In the genomic region with DNA sequence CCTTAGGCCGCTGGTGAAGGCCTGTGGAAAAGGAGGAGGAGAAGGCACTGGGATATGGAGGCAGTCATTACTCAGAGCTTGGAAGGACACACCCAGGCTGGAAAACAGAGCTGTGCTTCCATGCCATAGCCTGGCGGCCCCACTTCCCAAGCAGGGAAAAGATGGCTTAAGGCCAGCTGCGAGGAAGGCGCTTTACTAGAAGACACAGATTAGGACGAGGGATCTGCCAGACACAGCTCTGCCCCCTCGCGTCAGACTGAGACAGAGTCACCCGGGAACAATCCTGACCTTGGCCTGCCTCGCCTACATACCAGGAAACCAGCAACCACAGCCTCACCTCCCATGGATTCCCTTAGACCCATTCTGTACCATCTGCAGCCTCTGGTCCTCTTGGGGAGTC, we compare ENCODE assay signal across 11 mouse cellular contexts. TPM values are rescaled to one million over a fixed set of nuclear protein-coding genes. Genes with fewer than 3 reads are reported as not detected.
DNase-seq lines count a peak whose midpoint lies in the region; ATAC-seq and TF ChIP-seq lines count a peak whose summit lies in the region.
"Had no signal": no experiment of that assay in that cellular context is flagged by ENCODE, and none has a peak within 500 bp of the region (broad histone marks: within the 10 kb centered on the region; RNA-seq: fewer than 3 reads in every experiment).

No protein-coding gene starts in this region.

- peaks cover 2% of the 10 kb centered on the region for H3K36me3 ChIP-seq in testis, adult 2 months (ENCODE audit: control insufficient read depth, insufficient read depth, low read length)
- peaks cover 98% of the 10 kb centered on the region for H3K36me3 ChIP-seq in forebrain, embryonic 14.5 days (ENCODE audit: control insufficient read depth, insufficient read depth, low read length)
- peaks cover 52% of the 10 kb centered on the region for H3K36me3 ChIP-seq in hindbrain, embryonic 16.5 days (ENCODE audit: control insufficient read depth, insufficient read depth, low read length)

- no peak overlapping the region for H3K9ac ChIP-seq in forebrain, embryonic 14.5 days (ENCODE audit: low read length)
- no peak overlapping the region for H3K9ac ChIP-seq in hindbrain, embryonic 16.5 days (ENCODE audit: low read depth, low read length)
- H3K9ac ChIP-seq: limb, embryonic 12.5 days had no signal

- H3K9me3 ChIP-seq in forebrain, embryonic 14.5 days (replicated peaks; ENCODE audit: control insufficient read depth, low read length): no peaks in the 10 kb centered on the region
- H3K9me3 ChIP-seq in hindbrain, embryonic 16.5 days (ENCODE audit: control insufficient read depth, low read length): no peaks in the 10 kb centered on the region
- H3K9me3 ChIP-seq: limb, embryonic 12.5 days had no signal

- H3K4me3 ChIP-seq in layer of hippocampus, adult 2 months: no peak overlapping the region
- H3K4me3 ChIP-seq in testis, adult 2 months (ENCODE audit: control insufficient read depth, low read depth, low read length): no peak overlapping the region
- H3K4me3 ChIP-seq in forebrain, embryonic 14.5 days (ENCODE audit: low read depth, low read length): no peak overlapping the region
- H3K4me3 ChIP-seq in hindbrain, embryonic 16.5 days (ENCODE audit: low read length): no peak overlapping the region
- H3K4me3 ChIP-seq: limb, embryonic 12.5 days had no signal

- no peak for TF ChIP-seq POLR2A in testis, adult 2 months (IDR thresholded peaks at IDR 0.05; ENCODE audit: control insufficient read depth, low read depth, low read length)

- no peak for ATAC-seq in forebrain, embryonic 14.5 days
- ATAC-seq in hindbrain, embryonic 16.5 days: no peak

- H3K27ac ChIP-seq in layer of hippocampus, adult 2 months: no peak overlapping the region
- no peak overlapping the region for H3K27ac ChIP-seq in testis, adult 2 months (ENCODE audit: control insufficient read depth, insufficient read depth, low read depth, low read length)
- no peak overlapping the region for H3K27ac ChIP-seq in forebrain, embryonic 14.5 days (ENCODE audit: low read depth, low read length)
- no peak overlapping the region for H3K27ac ChIP-seq in hindbrain, embryonic 16.5 days (ENCODE audit: low read depth, low read length)
- H3K27ac ChIP-seq: limb, embryonic 12.5 days had no signal

- no peaks in the 10 kb centered on the region for H3K27me3 ChIP-seq in testis, adult 2 months (ENCODE audit: control insufficient read depth, insufficient read depth, low read length)
- H3K27me3 ChIP-seq in forebrain, embryonic 14.5 days (replicated peaks; ENCODE audit: control insufficient read depth, insufficient read depth, low read length): no peaks in the 10 kb centered on the region
- H3K27me3 ChIP-seq in hindbrain, embryonic 16.5 days (replicated peaks; ENCODE audit: control insufficient read depth, insufficient read depth, low read length): no peaks in the 10 kb centered on the region
- H3K27me3 ChIP-seq: limb, embryonic 12.5 days had no signal

- peak; percentile 44 for TF ChIP-seq CTCF in layer of hippocampus, adult 2 months (conservative IDR thresholded peaks at IDR 0.05)
- peak; percentile 30; the same call in 1 of the 2 replicates for TF ChIP-seq CTCF in testis, adult 2 months (IDR thresholded peaks at IDR 0.05; ENCODE audit: control insufficient read depth, insufficient read depth, insufficient replicate concordance, low read depth, low read length)

- H3K4me1 ChIP-seq in testis, adult 2 months (ENCODE audit: control insufficient read depth, insufficient read depth, low read length): no peaks in the 10 kb centered on the region
- H3K4me1 ChIP-seq in forebrain, embryonic 14.5 days (ENCODE audit: control insufficient read depth, insufficient read depth, low read length): no peaks in the 10 kb centered on the region
- no peaks in the 10 kb centered on the region for H3K4me1 ChIP-seq in hindbrain, embryonic 16.5 days (ENCODE audit: control insufficient read depth, insufficient read depth, low read depth, low read length)
- H3K4me1 ChIP-seq: limb, embryonic 12.5 days had no signal

- WGBS in forebrain, embryonic 14.5 days: 83% methylated on average over 9 of the region's 9 CpGs
- WGBS in hindbrain, embryonic 16.5 days: 88% methylated on average over 9 of the region's 9 CpGs

- H3K4me2 ChIP-seq in forebrain, embryonic 14.5 days (ENCODE audit: low read length): no peak overlapping the region
- no peak overlapping the region for H3K4me2 ChIP-seq in hindbrain, embryonic 16.5 days (ENCODE audit: low read length)
- H3K4me2 ChIP-seq: limb, embryonic 12.5 days had no signal

- no peak for DNase-seq in layer of hippocampus, adult 2 months (ENCODE audit: low spot score in 2 of 2)
- DNase-seq in layer of hippocampus, adult 11-12 months (ENCODE audit: low spot score): no peak
- peak; percentile 69 for DNase-seq in ZHBTc4 (ENCODE audit: low read depth, low spot score)
- DNase-seq in cerebellum, adult 18-20 months: peak; percentile 74 to 81
- no peak for DNase-seq in forebrain, embryonic 14.5 days (ENCODE audit: low spot score)
- DNase-seq: kidney, postnatal 25 days; thymus, adult 18-20 months had no signal

RNA-seq across cellular contexts. Expression of gene Tubgcp6, which starts 12.8 kb away (rescaled TPM):
- 10 to 100 TPM; 31.0 to 31.5 TPM for total RNA-seq in layer of hippocampus, adult 2 months (2021)
- polyA plus RNA-seq in testis, adult 2 months (2012; rRNA removed): 9.9 and 10.5 TPM in 2 replicates
- 15.9 and 17.0 TPM in 2 replicates for polyA plus RNA-seq in forebrain, embryonic 14.5 days (2014; fragmentation: Nextera tagmentation; extraction: Ambion mirVana)
- polyA plus RNA-seq in hindbrain, embryonic 16.5 days (2015; fragmentation: Nextera tagmentation; extraction: Ambion mirVana): 15.2 and 16.4 TPM in 2 replicates

RNA-seq across cellular contexts. Expression of gene Hdac10, which starts 18.4 kb away (rescaled TPM):
- total RNA-seq in layer of hippocampus, adult 2 months (2021): 10 to 100 TPM; 16.3 to 17.9 TPM
- polyA plus RNA-seq in testis, adult 2 months (2012; rRNA removed): 4.0 and 4.5 TPM in 2 replicates
- 18.4 and 25.4 TPM in 2 replicates for polyA plus RNA-seq in forebrain, embryonic 14.5 days (2014; fragmentation: Nextera tagmentation; extraction: Ambion mirVana)
- 27.3 and 29.2 TPM in 2 replicates for polyA plus RNA-seq in hindbrain, embryonic 16.5 days (2015; fragmentation: Nextera tagmentation; extraction: Ambion mirVana)

RNA-seq across cellular contexts. Expression of gene Selenoo, which starts 21.3 kb away (rescaled TPM):
- 10 to 100 TPM; 21.2 to 22.0 TPM for total RNA-seq in layer of hippocampus, adult 2 months (2021)
- 10.5 and 10.7 TPM in 2 replicates for polyA plus RNA-seq in testis, adult 2 months (2012; rRNA removed)
- 20.9 and 24.7 TPM in 2 replicates for polyA plus RNA-seq in forebrain, embryonic 14.5 days (2014; fragmentation: Nextera tagmentation; extraction: Ambion mirVana)
- 16.4 and 17.9 TPM in 2 replicates for polyA plus RNA-seq in hindbrain, embryonic 16.5 days (2015; fragmentation: Nextera tagmentation; extraction: Ambion mirVana)

RNA-seq across cellular contexts. Expression of gene Mapk12, which starts 30.4 kb away (rescaled TPM):
- 1 to 10 TPM; 4.4 to 5.6 TPM for total RNA-seq in layer of hippocampus, adult 2 months (2021)
- polyA plus RNA-seq in testis, adult 2 months (2012; rRNA removed): 0.79 and 1.0 TPM in 2 replicates
- 4.8 and 5.1 TPM in 2 replicates for polyA plus RNA-seq in forebrain, embryonic 14.5 days (2014; fragmentation: Nextera tagmentation; extraction: Ambion mirVana)
- polyA plus RNA-seq in hindbrain, embryonic 16.5 days (2015; fragmentation: Nextera tagmentation; extraction: Ambion mirVana): 4.1 and 4.4 TPM in 2 replicates
- total RNA-seq: MEL had no signal

RNA-seq across cellular contexts. Expression of gene Trabd, which starts 35.2 kb away (rescaled TPM):
- 10 to 100 TPM; 21.4 to 24.2 TPM for total RNA-seq in layer of hippocampus, adult 2 months (2021)
- polyA plus RNA-seq in testis, adult 2 months (2012; rRNA removed): 17.3 and 19.7 TPM in 2 replicates
- 39.7 and 40.3 TPM in 2 replicates for polyA plus RNA-seq in forebrain, embryonic 14.5 days (2014; fragmentation: Nextera tagmentation; extraction: Ambion mirVana)
- polyA plus RNA-seq in hindbrain, embryonic 16.5 days (2015; fragmentation: Nextera tagmentation; extraction: Ambion mirVana): 39.2 and 39.5 TPM in 2 replicates

Comparison
In these comparisons a context has a peak if more than half of its experiments do, and no peak if none do; other contexts are left out.
1. DNase-seq: peak in ZHBTc4 (single experiment) and cerebellum, adult 18-20 months (2 of 2); none in layer of hippocampus, adult 2 months (0 of 2), layer of hippocampus, adult 11-12 months (single experiment) and forebrain, embryonic 14.5 days (single experiment).